Mouse (Mus musculus): ENCODE results near the gene Hist1h2bc. TPM values are rescaled to one million over a fixed set of nuclear protein-coding genes. Genes with fewer than 3 reads are reported as not detected.

Hist1h2bc gene
- polyA plus RNA-seq, 1 experiment from 2014 or later, result 88.9 TPM

DNA sequence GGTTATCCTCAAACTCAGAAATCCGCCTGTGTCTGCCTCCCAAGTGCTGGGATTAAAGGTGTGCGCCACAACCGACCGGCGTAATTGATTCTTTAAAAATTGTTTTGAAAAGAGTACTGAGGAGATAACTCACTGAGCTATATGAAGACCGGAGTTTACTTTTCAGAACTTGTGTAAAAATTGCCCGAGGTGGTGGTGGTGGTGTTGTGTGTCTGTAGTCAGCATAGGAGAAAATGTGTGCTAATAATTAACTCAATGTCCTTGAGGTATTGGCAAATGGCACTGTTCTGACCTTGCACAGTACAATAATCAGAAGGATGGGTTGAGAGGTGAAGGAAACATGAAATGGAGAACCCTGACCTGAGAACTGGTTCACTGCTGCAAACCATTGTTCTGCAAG, 3.9 kb downstream of the Hist1h2bc start:
- peak overlapping the region; percentile 50 for H3K27ac ChIP-seq
- H3K9me3 ChIP-seq (replicated peaks), result no peaks in the 10 kb centered on the region
- DNase-seq, result no peak
- peak overlapping the region; percentile 24 for H3K4me2 ChIP-seq
- 83% methylated on average over 7 of the region's 7 CpGs for WGBS (ENCODE audit: insufficient replicate concordance)
- H3K9ac ChIP-seq, result peak overlapping the region; percentile 37; the same call in 1 of the 2 replicates
- peaks cover 53% of the 10 kb centered on the region for H3K4me1 ChIP-seq (replicated peaks)
- H3K27me3 ChIP-seq, result no peaks in the 10 kb centered on the region
- H3K36me3 ChIP-seq, result no peaks in the 10 kb centered on the region
- ATAC-seq (ENCODE audit: low read depth), result no peak
- peak overlapping the region; percentile 24 for H3K4me3 ChIP-seq (replicated peaks)

- H3K36me3 ChIP-seq, result 0 out of 2 replicates have a peak, but pooled peaks cover 3% of the 10 kb centered on the region
- H3K4me3 ChIP-seq (replicated peaks), result no peak overlapping the region
- no peak for DNase-seq
- no peaks in the 10 kb centered on the region for H3K27me3 ChIP-seq
- peaks cover 52% of the 10 kb centered on the region for H3K4me1 ChIP-seq (replicated peaks)
- H3K27ac ChIP-seq, result 0 out of 2 replicates have a peak overlapping the region, but pooled peaks have one; percentile 13
- WGBS (ENCODE audit: insufficient replicate concordance), result 82% methylated on average over 2 of the region's 2 CpGs
- no peaks in the 10 kb centered on the region for H3K9me3 ChIP-seq (replicated peaks)
- H3K4me2 ChIP-seq, result no peak overlapping the region
- H3K9ac ChIP-seq, result no peak overlapping the region; the same call in 1 of the 2 replicates
- no peak for ATAC-seq (ENCODE audit: low read depth)
Observed at GRCm38 (mm10) chr13:23688956-23689355, 5.0 kb downstream of the Hist1h2bc start.

GRCm38 (mm10) chr13:23689459-23689858, 5.5 kb downstream of the Hist1h2bc start:
- Histone ChIP-seq H3K27ac (no peak overlapping the region), H3K9me3 (replicated peaks) (no peaks in the 10 kb centered on the region), H3K36me3 (0 out of 2 replicates have a peak, but pooled peaks cover 3% of the 10 kb centered on the region), H3K27me3 (no peaks in the 10 kb centered on the region), H3K4me3 (replicated peaks) (no peak overlapping the region), H3K4me1 (replicated peaks) (peaks cover 52% of the 10 kb centered on the region), H3K4me2 (0 out of 2 replicates have a peak overlapping the region, but pooled peaks have one; percentile 2), H3K9ac (peak overlapping the region; percentile 28; the same call in 1 of the 2 replicates)
- DNase-seq (no peak), ATAC-seq (ENCODE audit: low read depth) (0 out of 2 replicates have a peak, but pooled peaks have one; percentile 9)
- 21% methylated on average over 2 of the region's 2 CpGs for WGBS (ENCODE audit: insufficient replicate concordance)

GRCm38 (mm10) chr13:23693856-23694440, 9.9 kb downstream of the Hist1h2bc start:
- ATAC-seq (ENCODE audit: low read depth) (no peak), DNase-seq (no peak)
- Histone ChIP-seq H3K4me3 (replicated peaks) (no peak overlapping the region), H3K27me3 (no peaks in the 10 kb centered on the region), H3K9ac (no peak overlapping the region), H3K4me2 (no peak overlapping the region), H3K36me3 (0 out of 2 replicates have a peak, but pooled peaks cover 3% of the 10 kb centered on the region), H3K9me3 (replicated peaks) (no peaks in the 10 kb centered on the region), H3K4me1 (replicated peaks) (peaks cover 57% of the 10 kb centered on the region), H3K27ac (no peak overlapping the region)
- WGBS (ENCODE audit: insufficient replicate concordance), result 75% methylated on average over 6 of the region's 6 CpGs

- H3K9ac ChIP-seq, result no peak overlapping the region; the same call in 1 of the 2 replicates
- H3K9me3 ChIP-seq (replicated peaks), result no peaks in the 10 kb centered on the region
- WGBS (ENCODE audit: insufficient replicate concordance), result 83% methylated on average over 9 of the region's 9 CpGs
- H3K4me3 ChIP-seq (replicated peaks), result no peak overlapping the region
- H3K36me3 ChIP-seq, result 0 out of 2 replicates have a peak, but pooled peaks cover 3% of the 10 kb centered on the region
- no peak overlapping the region; the same call in 1 of the 2 replicates for H3K27ac ChIP-seq
- ATAC-seq (ENCODE audit: low read depth), result no peak
- peaks cover 56% of the 10 kb centered on the region for H3K4me1 ChIP-seq (replicated peaks)
- DNase-seq, result no peak
- no peak overlapping the region for H3K4me2 ChIP-seq
- no peaks in the 10 kb centered on the region for H3K27me3 ChIP-seq
Observed at GRCm38 (mm10) chr13:23694956-23695355, 11.0 kb downstream of the Hist1h2bc start.

- Histone ChIP-seq H3K27me3 (no peaks in the 10 kb centered on the region), H3K4me2 (peak within 1 kb of the TSS; percentile 61), H3K4me3 (replicated peaks) (peak within 1 kb of the TSS; percentile 40), H3K9me3 (replicated peaks) (no peaks in the 10 kb centered on the region), H3K36me3 (0 out of 2 replicates have a peak, but pooled peaks cover 3% of the 10 kb centered on the region), H3K9ac (peak within 1 kb of the TSS; percentile 81), H3K4me1 (replicated peaks) (peaks cover 55% of the 10 kb centered on the region), H3K27ac (peak within 1 kb of the TSS; percentile 100)
- no peak for DNase-seq
- no peak for ATAC-seq (ENCODE audit: low read depth)
- 56% methylated on average over 13 of the region's 13 CpGs for WGBS (ENCODE audit: insufficient replicate concordance)
Observed at GRCm38 (mm10) chr13:23695514-23695913, 11.5 kb downstream of the Hist1h2bc start, which contains the start of gene Hist1h1t. Hist1h1t (plus strand) TSS chr13:23695814.

GRCm38 (mm10) chr13:23696061-23696474, 12.1 kb downstream of the Hist1h2bc start:
- peak overlapping the region; percentile 61 for H3K4me2 ChIP-seq
- peaks cover 55% of the 10 kb centered on the region for H3K4me1 ChIP-seq (replicated peaks)
- H3K27ac ChIP-seq, result peak overlapping the region; percentile 100
- 43% methylated on average over 15 of the region's 15 CpGs for WGBS (ENCODE audit: insufficient replicate concordance)
- 0 out of 2 replicates have a peak, but pooled peaks cover 3% of the 10 kb centered on the region for H3K36me3 ChIP-seq
- peak; percentile 53 for DNase-seq
- peak overlapping the region; percentile 40 for H3K4me3 ChIP-seq (replicated peaks)
- no peak for ATAC-seq (ENCODE audit: low read depth)
- no peaks in the 10 kb centered on the region for H3K27me3 ChIP-seq
- H3K9me3 ChIP-seq (replicated peaks), result no peaks in the 10 kb centered on the region
- peak overlapping the region; percentile 81 for H3K9ac ChIP-seq

DNA sequence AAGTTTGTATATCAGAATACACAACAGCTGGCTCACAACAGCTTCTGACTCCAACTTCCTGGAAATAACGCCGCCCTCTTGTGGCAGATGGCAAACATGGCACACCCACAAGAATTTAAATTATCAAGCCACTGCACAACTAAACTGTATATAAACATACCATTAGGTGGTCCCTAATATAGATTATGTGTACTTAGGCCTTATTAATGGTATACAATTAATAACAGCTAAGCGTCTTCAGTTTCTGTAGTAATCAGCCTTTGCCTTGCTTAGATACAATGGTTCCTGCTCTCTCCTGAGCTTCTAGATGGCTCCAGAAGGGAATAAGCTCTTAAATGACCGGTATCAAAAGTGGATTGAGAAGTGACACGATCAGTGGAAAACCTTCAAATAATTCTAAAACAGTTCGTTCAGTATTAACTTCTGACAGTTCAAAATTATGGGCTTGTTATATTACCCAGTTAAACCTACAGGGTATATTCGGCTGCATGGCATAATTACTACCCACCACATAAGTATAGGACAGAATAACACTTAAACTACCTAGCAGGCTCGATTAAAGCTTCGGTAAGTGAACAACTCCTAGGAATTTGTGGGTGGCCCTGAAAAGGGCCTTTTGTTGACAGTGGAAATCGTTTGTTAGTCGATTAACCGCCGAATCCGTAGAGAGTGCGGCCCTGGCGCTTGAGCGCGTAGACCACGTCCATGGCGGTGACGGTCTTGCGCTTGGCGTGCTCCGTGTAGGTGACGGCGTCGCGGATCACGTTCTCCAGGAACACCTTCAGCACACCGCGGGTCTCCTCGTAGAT, 13.7 kb downstream of the Hist1h2bc start:
- 0 out of 2 replicates have a peak, but pooled peaks cover 3% of the 10 kb centered on the region for H3K36me3 ChIP-seq
- H3K9me3 ChIP-seq (replicated peaks), result no peaks in the 10 kb centered on the region
- peaks cover 56% of the 10 kb centered on the region for H3K4me1 ChIP-seq (replicated peaks)
- peak overlapping the region; percentile 100 for H3K27ac ChIP-seq
- peak overlapping the region; percentile 81 for H3K9ac ChIP-seq
- WGBS (ENCODE audit: insufficient replicate concordance), result under 1% methylated on average over 24 of the region's 32 CpGs
- DNase-seq (peak; percentile 65), ATAC-seq (ENCODE audit: low read depth) (peak; percentile 68)
- no peaks in the 10 kb centered on the region for H3K27me3 ChIP-seq
- peak overlapping the region; percentile 59 for H3K4me3 ChIP-seq (replicated peaks)
- H3K4me2 ChIP-seq, result peak overlapping the region; percentile 67

GRCm38 (mm10) chr13:23698300-23698693, 14.3 kb downstream of the Hist1h2bc start, which contains the start of gene Hist1h4c:
Hist1h4c (minus strand) TSS chr13:23698454.
- 0% methylated on average over 22 of the region's 22 CpGs for WGBS (ENCODE audit: insufficient replicate concordance)
- peak within 1 kb of the TSS; percentile 67 for H3K4me2 ChIP-seq
- H3K9me3 ChIP-seq (replicated peaks), result no peaks in the 10 kb centered on the region
- H3K4me1 ChIP-seq (replicated peaks), result peaks cover 60% of the 10 kb centered on the region
- H3K27ac ChIP-seq, result peak within 1 kb of the TSS; percentile 100
- ATAC-seq (ENCODE audit: low read depth), result peak; percentile 92
- peak; percentile 97 for DNase-seq
- 0 out of 2 replicates have a peak, but pooled peaks cover 3% of the 10 kb centered on the region for H3K36me3 ChIP-seq
- peak within 1 kb of the TSS; percentile 59 for H3K4me3 ChIP-seq (replicated peaks)
- H3K9ac ChIP-seq, result peak within 1 kb of the TSS; percentile 81
- no peaks in the 10 kb centered on the region for H3K27me3 ChIP-seq

- Histone ChIP-seq H3K4me2 (peak overlapping the region; percentile 67), H3K4me3 (replicated peaks) (peak overlapping the region; percentile 12; the same call in 1 of the 2 replicates), H3K27me3 (no peaks in the 10 kb centered on the region), H3K9ac (peak overlapping the region; percentile 65), H3K4me1 (replicated peaks) (peaks cover 60% of the 10 kb centered on the region), H3K27ac (peak overlapping the region; percentile 100), H3K36me3 (no peaks in the 10 kb centered on the region), H3K9me3 (replicated peaks) (no peaks in the 10 kb centered on the region)
- 66% methylated on average over 6 of the region's 6 CpGs for WGBS (ENCODE audit: insufficient replicate concordance)
- DNase-seq, result no peak
- ATAC-seq (ENCODE audit: low read depth), result no peak
Observed at GRCm38 (mm10) chr13:23698996-23699395, 15.0 kb downstream of the Hist1h2bc start.

DNA sequence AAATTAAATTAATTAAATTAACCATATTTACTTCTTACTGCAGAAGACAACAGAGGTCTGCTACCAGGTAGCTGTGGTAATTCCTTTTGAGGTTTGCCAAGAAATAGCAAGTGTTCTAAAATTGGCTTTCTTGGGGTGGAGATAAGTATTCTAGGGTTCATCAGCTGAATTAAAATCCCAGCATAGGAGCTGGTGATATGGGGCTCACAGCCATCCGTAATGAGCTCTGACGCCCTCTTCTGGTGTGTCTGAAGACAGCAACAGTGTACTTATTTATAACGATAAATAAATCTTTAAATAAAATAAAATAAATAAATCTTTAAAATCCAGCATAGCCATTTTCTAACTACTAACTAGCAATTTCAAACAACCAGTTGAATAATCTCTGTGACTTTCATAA, 15.8 kb downstream of the Hist1h2bc start:
- ATAC-seq (ENCODE audit: low read depth), result no peak
- Histone ChIP-seq H3K27me3 (no peaks in the 10 kb centered on the region), H3K36me3 (no peaks in the 10 kb centered on the region), H3K4me1 (replicated peaks) (peaks cover 58% of the 10 kb centered on the region), H3K4me2 (no peak overlapping the region), H3K9ac (0 out of 2 replicates have a peak overlapping the region, but pooled peaks have one; percentile 26), H3K9me3 (replicated peaks) (no peaks in the 10 kb centered on the region), H3K27ac (peak overlapping the region; percentile 53; the same call in 1 of the 2 replicates), H3K4me3 (replicated peaks) (no peak overlapping the region)
- no peak for DNase-seq
- 51% methylated on average over 3 of the region's 3 CpGs for WGBS (ENCODE audit: insufficient replicate concordance)

All from liver, embryonic 13.5 days (tissue).